Mouse (Mus musculus) CH12.LX (cell line): ENCODE measurements around the gene AL607142.1. TPM values are rescaled to one million over a fixed set of nuclear protein-coding genes. Genes with fewer than 3 reads are reported as not detected.

Source experiments
- DNase-seq: peaks from one replicate; pipeline ENCODE4 v3.0.0-alpha.2; 2013; ENCODE audit errors: extremely low read depth
- H3K27ac ChIP-seq: 2 replicates; pipeline ENCODE4 v1.5.1; 2012; ENCODE audit warnings: low read depth, mild to moderate bottlenecking, control low read depth, moderate library complexity; ENCODE audit not compliant: insufficient read depth
- H3K27me3 ChIP-seq: replicated peaks from 2 replicates; pipeline ENCODE3; 2012; ENCODE audit warnings: inconsistent platforms
- H3K36me3 ChIP-seq, 2 experiments: replicated peaks in 1 of 2; 2 replicates each; pipeline versions ENCODE3 to v1.6.1; 2012; ENCODE audit warnings: inconsistent platforms in 1 of 2, low read length in 1 of 2, mild to moderate bottlenecking in 1 of 2, mixed read lengths in 1 of 2, moderate library complexity in 1 of 2; ENCODE audit not compliant: control insufficient read depth in 1 of 2, insufficient read depth in 1 of 2
- H3K4me1 ChIP-seq, 2 experiments: 2 replicates each; pipeline ENCODE4 v1.6.1; 2012; ENCODE audit warnings: inconsistent platforms in 1 of 2, moderate library complexity in 1 of 2; ENCODE audit not compliant: insufficient read depth in 2 of 2, control insufficient read depth in 1 of 2
- H3K4me2 ChIP-seq: 2 replicates; pipeline ENCODE4 v1.6.1; 2012; ENCODE audit warnings: low read depth, mild to moderate bottlenecking, control low read depth; ENCODE audit not compliant: poor library complexity, insufficient read depth, severe bottlenecking
- H3K4me3 ChIP-seq, 3 experiments: fragments of 150-350 bp in 1 of 3; sonication (generic) in 1 of 3; replicated peaks in 1 of 3; 2 replicates each; pipeline versions ENCODE3 to v1.5.1; 2011 to 2012; ENCODE audit warnings: low read depth in 2 of 3, low read length in 2 of 3, mild to moderate bottlenecking in 2 of 3, moderate library complexity in 2 of 3, control low read depth in 1 of 3, improper control_type of control experiment in 1 of 3, inconsistent platforms in 1 of 3, mixed read lengths in 1 of 3; ENCODE audit not compliant: poor library complexity in 1 of 3
- H3K79me2 ChIP-seq: replicated peaks from 2 replicates; pipeline ENCODE4 v1.6.1; 2012; ENCODE audit warnings: mild to moderate bottlenecking, moderate library complexity; ENCODE audit not compliant: control insufficient read depth, poor library complexity, insufficient read depth, severe bottlenecking; ENCODE audit errors: extremely low read depth
- H3K9ac ChIP-seq: 2 replicates; pipeline ENCODE4 v1.6.1; 2012; ENCODE audit warnings: low read depth, mild to moderate bottlenecking, control low read depth, moderate library complexity; ENCODE audit not compliant: insufficient read depth
- H3K9me3 ChIP-seq: replicated peaks from 2 replicates; pipeline ENCODE3; 2012; ENCODE audit warnings: low read length, inconsistent platforms, mixed read lengths
- BHLHE40 ChIP-seq: IDR thresholded peaks from 2 replicates; pipeline ENCODE4 v1.6.1; 2011; ENCODE audit warnings: mild to moderate bottlenecking, low read depth, low read length, improper control_type of control experiment
- CHD2 ChIP-seq: IDR thresholded peaks from 2 replicates; pipeline ENCODE4 v1.6.1; 2011; ENCODE audit warnings: low read length, improper control_type of control experiment
- E2F4 ChIP-seq: IDR thresholded peaks from 2 replicates; pipeline ENCODE4 v1.6.1; 2011; ENCODE audit warnings: low read depth, low read length, improper control_type of control experiment; ENCODE audit not compliant: insufficient replicate concordance
- EP300 ChIP-seq: IDR thresholded peaks from 2 replicates; pipeline ENCODE4 v1.6.1; 2011; ENCODE audit warnings: low read length, improper control_type of control experiment
- GABPA ChIP-seq: IDR thresholded peaks from 2 replicates; pipeline ENCODE4 v1.6.1; 2012; ENCODE audit warnings: low read depth, low read length, improper control_type of control experiment, inconsistent platforms; ENCODE audit not compliant: insufficient replicate concordance
- HCFC1 ChIP-seq: IDR thresholded peaks from 2 replicates; pipeline ENCODE4 v1.6.1; 2012; ENCODE audit warnings: low read depth, mild to moderate bottlenecking, inconsistent platforms, low read length, improper control_type of control experiment
- JUND ChIP-seq: conservative IDR thresholded peaks from 2 replicates; pipeline ENCODE4 v1.6.1; 2011; ENCODE audit warnings: low read depth, low read length, improper control_type of control experiment
- KAT2A ChIP-seq: IDR thresholded peaks from 2 replicates; pipeline ENCODE4 v1.6.1; 2012; ENCODE audit warnings: low read length, improper control_type of control experiment, inconsistent platforms; ENCODE audit not compliant: insufficient replicate concordance
- MAX ChIP-seq: IDR thresholded peaks from 2 replicates; pipeline ENCODE4 v1.6.1; 2011; ENCODE audit warnings: low read length, improper control_type of control experiment
- MXI1 ChIP-seq: IDR thresholded peaks from 2 replicates; pipeline ENCODE4 v1.6.1; 2011; ENCODE audit warnings: mild to moderate bottlenecking, low read depth, low read length, improper control_type of control experiment
- MYC ChIP-seq: IDR thresholded peaks from 2 replicates; pipeline ENCODE4 v1.6.1; 2011; ENCODE audit warnings: low read depth, mild to moderate bottlenecking, improper control_type of control experiment, low read length
- NELFE ChIP-seq: IDR thresholded peaks from 2 replicates; pipeline ENCODE4 v1.6.1; 2011; ENCODE audit warnings: low read depth, low read length, improper control_type of control experiment
- NRF1 ChIP-seq: IDR thresholded peaks from 2 replicates; pipeline ENCODE4 v1.6.1; 2014; ENCODE audit warnings: low read depth, mild to moderate bottlenecking, inconsistent platforms, low read length, improper control_type of control experiment, moderate library complexity
- POLR2AphosphoS2 ChIP-seq: IDR thresholded peaks from 2 replicates; pipeline ENCODE4 v1.6.1; 2011; ENCODE audit warnings: low read depth, low read length, improper control_type of control experiment
- RCOR1 ChIP-seq: conservative IDR thresholded peaks from 2 replicates; pipeline ENCODE4 v1.6.1; 2012; ENCODE audit warnings: low read depth, mild to moderate bottlenecking, inconsistent platforms, low read length, improper control_type of control experiment
- TBP ChIP-seq: conservative IDR thresholded peaks from 2 replicates; pipeline ENCODE4 v1.6.1; 2011; ENCODE audit warnings: low read depth, low read length, improper control_type of control experiment
- TCF12 ChIP-seq: IDR thresholded peaks from 2 replicates; pipeline ENCODE4 v1.6.1; 2014; ENCODE audit warnings: low read depth, mild to moderate bottlenecking, inconsistent platforms, low read length, improper control_type of control experiment
- USF1 ChIP-seq: IDR thresholded peaks from 2 replicates; pipeline ENCODE4 v1.6.1; 2014; ENCODE audit warnings: low read depth, mild to moderate bottlenecking, inconsistent platforms, low read length, improper control_type of control experiment
- ZKSCAN1 ChIP-seq: IDR thresholded peaks from 2 replicates; pipeline ENCODE4 v1.6.1; 2012; ENCODE audit warnings: low read depth, inconsistent platforms, low read length, improper control_type of control experiment, borderline replicate concordance
- ZMIZ1 ChIP-seq: IDR thresholded peaks from 2 replicates; pipeline ENCODE4 v1.6.1; 2012; ENCODE audit warnings: low read depth, mild to moderate bottlenecking, inconsistent platforms, low read length, improper control_type of control experiment
- ZNF384 ChIP-seq: IDR thresholded peaks from 2 replicates; pipeline ENCODE4 v1.6.1; 2012; ENCODE audit warnings: low read depth, low read length, improper control_type of control experiment, inconsistent platforms
- dilution Hi-C: fragments of 300-500 bp; cut with MboI; formaldehyde crosslinking; loops from 2 replicates; pipeline ENCODE4 v1.14.3; 2020; ENCODE audit warnings: low sequenced_read_pairs; ENCODE audit not compliant: extremely low pct_unique_long_range_greater_than_20kb, extremely low pct_ligation_motif_present
- in situ Hi-C: fragments of 300-500 bp; cut with MboI; formaldehyde crosslinking; loops from 3 replicates; pipeline ENCODE4 v1.14.3; 2019; ENCODE audit warnings: low sequenced_read_pairs, low pct_ligation_motif_present, low pct_unique_long_range_greater_than_20kb, mixed read lengths
- polyA plus RNA-seq: library from polyadenylated mRNA; unstranded; fragments of >175 nt; gene quantifications from 2 replicates; pipeline ENCODE4 v1.2.1, GENCODE M21; 2012; ENCODE audit warnings: low read depth; ENCODE audit not compliant: insufficient read length
- total RNA-seq, 2 experiments: library from RNA; depleted of rRNA; stranded (reverse); fragments of 300-350 nt in 1 of 2; fragments of >200 nt in 1 of 2; gene quantifications; 2 replicates each; pipeline ENCODE4 v1.2.3; 2012 to 2014

The AL607142.1 gene
- total and polyA plus RNA-seq, 3 experiments = 22.0 TPM; not detected in 2

DNA sequence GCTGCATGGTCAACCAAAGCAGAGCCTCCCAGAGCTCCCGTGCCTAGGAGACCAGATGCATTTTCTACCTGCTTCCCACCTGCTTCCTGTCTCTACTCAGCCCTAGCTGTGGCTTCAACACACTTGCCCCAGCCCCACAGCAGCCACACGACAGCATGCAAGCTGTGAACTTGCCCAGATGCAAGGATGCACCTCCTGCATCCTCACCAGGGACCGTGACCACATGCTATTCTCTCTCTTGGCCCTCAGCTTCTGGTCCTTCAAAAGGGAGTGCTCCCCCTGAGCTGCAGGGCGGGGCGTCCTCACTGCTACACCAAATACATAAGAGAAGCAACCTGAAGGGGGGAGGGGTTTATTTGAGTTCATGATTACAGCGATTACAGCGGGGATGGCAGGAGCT, 27.8 kb upstream of the AL607142.1 start:
- peak overlapping the region in 1 of 3 experiments; percentile 35 for H3K4me3 ChIP-seq
- in situ Hi-C loops = no loop called here
- DNase-seq = no peak
- no peaks in the 10 kb centered on the region for H3K9me3 ChIP-seq
- no peaks in the 10 kb centered on the region for H3K27me3 ChIP-seq
- peaks cover 83% of the 10 kb centered on the region for H3K79me2 ChIP-seq
- TF ChIP-seq EP300 (no peak), TBP (no peak), BHLHE40 (peak; percentile 34; the same call in 1 of the 2 replicates), POLR2AphosphoS2 (no peak), MXI1 (no peak), JUND (no peak), GABPA (no peak), E2F4 (no peak)
- TF ChIP-seq, all 38 proteins: peak for 1
- H3K36me3 ChIP-seq = peaks cover 0 to 58% of the 10 kb centered on the region in 2 experiments
- H3K27ac ChIP-seq = peak overlapping the region; percentile 61; the same call in 1 of the 2 replicates
- H3K4me2 ChIP-seq = 0 out of 2 replicates have a peak overlapping the region, but pooled peaks have one; percentile 3
- dilution Hi-C loops = no loop called here
- peaks cover 62 to 83% of the 10 kb centered on the region in 2 experiments for H3K4me1 ChIP-seq
- no peak overlapping the region; the same call in 1 of the 2 replicates for H3K9ac ChIP-seq

DNA sequence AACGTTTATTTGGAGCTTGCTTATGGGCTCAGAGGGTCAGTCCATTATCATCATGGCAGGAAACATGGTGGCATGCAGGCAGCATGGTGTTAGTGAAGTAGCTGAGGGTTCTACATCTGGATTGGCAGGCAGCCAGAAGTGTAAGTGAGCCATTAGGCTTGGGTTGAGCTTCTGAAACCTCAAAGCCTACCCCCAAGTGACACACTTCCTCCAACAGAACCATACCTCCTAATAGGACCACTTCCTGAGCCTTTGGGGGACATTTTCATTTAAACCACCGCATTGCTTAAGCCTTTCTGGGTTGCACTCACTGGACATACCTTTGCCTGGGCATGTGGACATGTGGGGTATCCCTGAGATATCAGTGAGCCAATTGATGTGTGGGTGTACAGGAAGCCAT, 23.3 kb upstream of the AL607142.1 start:
- Histone ChIP-seq H3K9ac (no peak overlapping the region), H3K27me3 (no peaks in the 10 kb centered on the region), H3K4me1 (peaks cover 78 to 100% of the 10 kb centered on the region in 2 experiments), H3K36me3 (peaks cover 3 to 78% of the 10 kb centered on the region in 2 experiments), H3K4me2 (no peak overlapping the region), H3K79me2 (peaks cover 90% of the 10 kb centered on the region), H3K9me3 (no peaks in the 10 kb centered on the region), H3K4me3 (no peak overlapping the region), H3K27ac (peak overlapping the region; percentile 68)
- in situ Hi-C loops (no loop called here), dilution Hi-C loops (no loop called here)
- no peak for TF ChIP-seq ZMIZ1
- no peak for TF ChIP-seq ZKSCAN1
- no peak for TF ChIP-seq E2F4
- no peak for TF ChIP-seq MXI1
- TF ChIP-seq MAX = no peak
- no peak for TF ChIP-seq HCFC1
- TF ChIP-seq ZNF384 = no peak
- TF ChIP-seq USF1 = no peak
- no peak for TF ChIP-seq NELFE
- no peak for TF ChIP-seq NRF1
- no peak for TF ChIP-seq KAT2A
- no peak for TF ChIP-seq TBP
- no peak for TF ChIP-seq GABPA
- TF ChIP-seq RCOR1 = no peak
- peak; percentile 61; the same call in 1 of the 2 replicates for TF ChIP-seq MYC
- TF ChIP-seq TCF12 = 0 out of 2 replicates have a peak, but pooled peaks have one; percentile 3
- no peak for TF ChIP-seq CHD2
- no peak for DNase-seq
